Mouse (Mus musculus): ENCODE data around the gene Krt82.
"Not testable (repeated sequence)": the region's sequence is repeated elsewhere in the genome, so short reads cannot be mapped to it uniquely, and the experiment has no call there.

Gene Krt82

DNA sequence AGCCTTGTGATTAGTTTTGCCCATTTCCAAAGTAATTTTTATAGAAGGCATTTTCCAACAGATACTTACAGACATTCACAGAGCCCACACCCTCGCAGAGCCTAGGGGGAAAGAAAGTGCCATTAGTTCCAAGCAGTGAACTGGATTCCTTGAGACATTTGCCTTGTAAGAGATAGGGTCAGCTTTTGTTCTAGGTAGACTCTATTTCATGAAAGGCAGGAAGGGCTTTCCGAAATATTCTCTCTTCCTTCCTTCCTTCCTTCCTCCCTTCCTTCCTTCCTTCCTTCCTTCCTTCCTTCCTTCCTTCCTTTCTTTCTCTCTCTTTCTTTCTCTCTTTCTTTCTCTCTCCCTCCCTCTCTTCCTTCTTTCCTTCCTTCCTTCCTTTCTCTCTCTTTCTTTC is 33.3 kb downstream of the Krt82 start, which contains the start of gene Gm49425:
TSS of gene Gm49425 (minus strand) at position 101 of the 400 bp plus-strand sequence.
- DNase-seq (ENCODE audit: low spot score): not testable (repeated sequence)

DNA sequence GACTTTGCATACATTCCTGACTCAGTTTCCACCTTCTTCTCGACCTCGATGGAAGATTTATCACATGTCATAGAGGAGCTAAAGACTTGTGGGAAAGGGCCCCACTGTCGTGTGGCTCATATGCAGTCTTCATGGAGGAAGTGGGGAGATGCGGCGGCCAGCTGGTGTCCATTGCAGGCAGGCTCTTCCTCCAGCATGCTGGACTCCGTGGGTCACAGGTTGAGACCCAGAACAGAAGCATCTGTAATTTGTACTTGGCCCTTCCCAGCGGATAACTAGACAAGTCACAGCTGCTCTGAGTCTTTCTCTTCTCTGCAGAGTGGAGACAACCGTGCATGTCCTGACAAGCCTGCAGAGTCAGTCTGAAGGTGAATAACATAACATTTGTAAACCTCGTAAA is 42.2 kb downstream of the Krt82 start:
- no peak for DNase-seq (ENCODE audit: low spot score)

DNA sequence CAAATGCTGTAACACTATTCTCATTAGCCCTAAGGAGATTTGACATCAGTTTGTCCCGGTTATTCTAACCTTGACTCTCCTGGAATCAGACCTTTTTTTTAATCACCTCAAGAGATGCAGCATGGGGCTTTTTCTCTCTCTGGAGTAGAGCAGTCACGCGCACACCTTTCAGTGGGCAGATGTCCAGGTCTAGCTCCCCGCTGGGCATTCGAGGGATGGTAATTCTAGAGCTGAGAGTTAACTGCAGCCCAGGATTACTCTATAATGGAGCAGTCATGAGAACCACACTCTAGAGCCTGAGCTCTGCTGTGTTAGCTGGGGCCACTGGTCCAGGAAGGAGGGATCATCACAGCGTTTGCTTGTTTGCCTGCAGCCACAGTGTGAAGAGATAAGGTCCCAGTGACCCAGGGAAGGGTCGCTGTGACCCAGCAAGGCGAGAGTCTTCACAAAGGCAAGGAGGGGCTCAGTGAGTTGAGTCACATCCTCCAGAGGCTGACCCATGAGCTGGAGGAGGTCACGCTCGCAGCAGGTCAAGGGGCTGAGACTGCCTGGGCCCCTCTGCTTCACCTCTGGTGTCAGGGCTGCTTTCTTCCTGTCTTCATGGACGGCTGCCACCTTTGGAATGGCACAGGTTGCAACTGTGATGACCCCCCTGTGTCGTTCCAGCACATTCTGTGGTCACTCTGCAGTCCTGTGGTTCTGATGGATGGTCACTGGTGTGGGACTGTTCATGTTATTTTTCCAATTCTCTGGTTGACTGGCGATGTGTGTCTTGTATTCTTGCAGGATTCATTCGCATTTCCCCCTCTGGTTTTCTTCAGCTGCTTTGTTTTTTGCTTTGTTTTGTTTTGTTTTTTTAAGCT is 43.3 kb downstream of the Krt82 start:
- no peak for DNase-seq (ENCODE audit: low spot score)

DNA sequence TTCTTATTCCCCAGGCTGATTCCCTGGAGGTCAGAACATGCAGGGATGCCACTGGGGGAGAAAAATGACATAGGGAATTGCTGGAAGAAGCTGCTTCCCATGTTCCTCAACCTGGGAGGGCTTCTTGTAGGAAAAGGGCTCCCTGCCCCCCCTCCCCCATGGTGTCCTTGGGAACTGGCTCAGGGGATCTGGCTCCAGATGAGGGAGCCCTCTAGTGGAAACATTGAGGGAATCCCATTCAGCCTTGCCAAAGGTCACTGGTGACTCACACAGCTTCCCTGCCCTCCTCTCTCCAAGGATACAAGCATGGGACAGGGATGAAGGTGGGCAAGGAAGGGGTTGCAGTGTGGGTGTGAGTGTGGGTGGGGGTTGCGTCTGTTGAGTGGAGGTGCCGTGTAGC is 53.3 kb downstream of the Krt82 start:
- DNase-seq (ENCODE audit: low spot score): peak; percentile 13

DNA sequence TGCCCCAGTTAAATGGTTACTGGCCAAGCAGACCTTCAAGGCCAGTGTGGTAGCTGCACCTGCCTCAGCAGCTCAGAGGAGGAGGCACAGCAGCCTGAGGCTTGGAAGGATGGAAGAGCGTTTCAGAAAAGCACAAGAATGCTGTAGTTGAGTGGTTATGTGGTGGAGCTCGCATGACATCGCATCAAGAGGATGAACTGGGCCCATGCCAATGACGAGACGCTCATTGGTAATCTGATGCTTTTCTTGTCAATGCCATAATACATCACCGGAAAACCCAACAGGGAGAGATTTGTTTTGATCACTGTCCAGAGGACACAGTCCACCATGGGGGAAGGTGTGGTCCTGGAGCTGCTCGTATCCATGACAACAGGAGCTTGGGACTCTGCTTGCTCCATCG is 55.2 kb downstream of the Krt82 start:
- no peak for DNase-seq (ENCODE audit: low spot score)

DNA sequence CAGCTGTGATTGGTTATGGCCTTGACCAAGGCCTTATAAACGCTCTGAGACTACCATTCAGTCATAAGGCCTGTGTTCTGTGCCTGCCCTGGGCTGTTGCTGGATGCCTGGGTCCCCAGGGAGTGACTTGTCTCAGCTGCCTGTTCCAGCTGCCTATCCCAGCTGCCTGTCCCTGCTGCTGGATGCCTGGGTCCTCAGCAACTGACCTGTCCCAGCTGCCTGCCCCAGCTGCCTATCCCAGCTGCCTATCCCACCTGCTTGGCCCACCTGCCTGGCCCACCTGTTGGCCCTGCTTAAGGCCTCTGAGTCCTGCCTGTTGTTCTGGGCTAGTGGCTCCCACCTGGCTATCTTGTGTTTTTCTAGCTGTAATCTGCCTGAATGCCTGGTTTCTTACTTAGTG is 56.3 kb downstream of the Krt82 start:
- DNase-seq (ENCODE audit: low spot score): no peak

DNA sequence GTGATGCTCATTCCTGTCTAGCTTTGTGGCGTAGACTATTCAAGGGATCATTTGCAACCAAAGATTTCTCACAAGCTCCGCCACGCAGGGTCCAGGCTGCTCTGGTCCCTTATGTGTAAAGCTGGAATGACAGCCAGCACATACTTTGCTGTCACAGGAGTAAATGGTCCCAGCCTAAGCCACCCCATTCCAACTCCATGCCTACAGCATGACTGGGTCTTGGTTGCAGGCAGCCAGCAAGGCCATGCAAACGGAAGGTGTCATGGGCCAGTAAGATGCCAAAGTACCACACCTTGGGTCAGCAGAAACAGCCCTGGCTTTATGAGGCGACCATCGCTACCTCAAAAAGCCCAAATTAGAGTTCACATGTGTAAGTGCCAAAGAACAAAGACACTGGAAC is 56.8 kb downstream of the Krt82 start:
- DNase-seq (ENCODE audit: low spot score): no peak

DNA sequence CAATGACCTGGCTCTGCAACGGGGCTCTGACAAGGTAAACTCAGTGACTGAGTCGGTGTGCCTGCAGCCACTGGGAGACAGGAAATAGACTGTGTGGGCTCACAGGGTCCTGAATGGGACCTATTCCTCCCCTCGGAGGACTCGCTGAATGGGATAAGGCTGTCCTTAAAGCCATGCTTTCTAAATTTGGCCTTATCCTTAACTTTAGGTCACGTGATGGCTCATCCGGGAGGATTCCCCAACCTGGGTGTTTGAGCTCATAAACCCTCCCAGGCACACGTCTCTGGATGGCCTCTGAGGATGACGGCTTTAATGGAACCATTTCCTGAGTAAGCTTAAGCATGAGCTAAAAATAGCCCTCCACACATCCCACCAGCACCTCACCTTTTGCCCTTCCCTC is 57.7 kb downstream of the Krt82 start:
- DNase-seq (ENCODE audit: low spot score): no peak

DNA sequence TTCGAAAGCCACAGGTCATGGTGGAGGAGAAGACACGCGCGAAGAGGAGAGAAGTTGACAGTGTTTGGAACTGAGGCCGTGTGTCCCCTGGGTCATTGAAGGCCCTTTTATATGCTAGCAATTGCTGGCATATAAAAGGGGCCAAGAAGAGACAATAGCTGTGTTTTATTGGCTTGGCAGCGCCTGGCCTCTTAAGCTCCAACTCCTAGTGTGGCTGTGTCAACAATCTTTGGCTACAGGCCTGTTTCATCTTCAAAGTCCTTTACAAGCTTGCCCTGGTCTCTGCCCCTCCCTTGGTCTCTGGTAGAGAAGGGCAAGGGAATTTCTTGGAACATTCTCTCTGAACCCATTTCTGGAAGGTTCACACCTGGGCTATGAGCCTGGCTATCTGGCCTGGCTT is 59.0 kb downstream of the Krt82 start, which contains the start of gene Krt83:
TSS of gene Krt83 (minus strand) at position 82 of the 400 bp plus-strand sequence.
- no peak for DNase-seq (ENCODE audit: low spot score)

All from urinary bladder, postnatal 25 days (tissue).